Mouse (Mus musculus): Measurements from ENCODE around the gene Vangl2. TPM values are rescaled to one million over a fixed set of nuclear protein-coding genes. Genes with fewer than 3 reads are reported as not detected.

Vangl2 gene
- polyA plus RNA-seq, 1 experiment from 2014 or later: 18.4 TPM

GRCm38 (mm10) chr1:172025201-172025904 is 2.9 kb downstream of the Vangl2 start:
- no peak for ATAC-seq (ENCODE audit: insufficient number of reproducible peaks, insufficient read depth, low FRiP score, low read depth)
- peak overlapping the region; percentile 94 for H3K4me3 ChIP-seq (ENCODE audit: low read depth, low read length)
- peak overlapping the region; percentile 71 for H3K4me2 ChIP-seq (replicated peaks; ENCODE audit: low read depth, low read length)
- H3K36me3 ChIP-seq (ENCODE audit: control insufficient read depth, insufficient read depth, low read length): no peaks in the 10 kb centered on the region
- WGBS: 50% methylated on average over 8 of the region's 8 CpGs
- H3K9ac ChIP-seq (replicated peaks; ENCODE audit: low read depth, low read length): no peak overlapping the region
- no peaks in the 10 kb centered on the region for H3K27me3 ChIP-seq (ENCODE audit: control insufficient read depth, insufficient read depth, low read length)
- no peaks in the 10 kb centered on the region for H3K9me3 ChIP-seq (ENCODE audit: control insufficient read depth, low read depth, low read length)
- peak overlapping the region; percentile 10; the same call in 1 of the 2 replicates for H3K27ac ChIP-seq (ENCODE audit: low read length)
- peaks cover 29% of the 10 kb centered on the region for H3K4me1 ChIP-seq (ENCODE audit: control insufficient read depth, insufficient read depth, low read length)

DNA sequence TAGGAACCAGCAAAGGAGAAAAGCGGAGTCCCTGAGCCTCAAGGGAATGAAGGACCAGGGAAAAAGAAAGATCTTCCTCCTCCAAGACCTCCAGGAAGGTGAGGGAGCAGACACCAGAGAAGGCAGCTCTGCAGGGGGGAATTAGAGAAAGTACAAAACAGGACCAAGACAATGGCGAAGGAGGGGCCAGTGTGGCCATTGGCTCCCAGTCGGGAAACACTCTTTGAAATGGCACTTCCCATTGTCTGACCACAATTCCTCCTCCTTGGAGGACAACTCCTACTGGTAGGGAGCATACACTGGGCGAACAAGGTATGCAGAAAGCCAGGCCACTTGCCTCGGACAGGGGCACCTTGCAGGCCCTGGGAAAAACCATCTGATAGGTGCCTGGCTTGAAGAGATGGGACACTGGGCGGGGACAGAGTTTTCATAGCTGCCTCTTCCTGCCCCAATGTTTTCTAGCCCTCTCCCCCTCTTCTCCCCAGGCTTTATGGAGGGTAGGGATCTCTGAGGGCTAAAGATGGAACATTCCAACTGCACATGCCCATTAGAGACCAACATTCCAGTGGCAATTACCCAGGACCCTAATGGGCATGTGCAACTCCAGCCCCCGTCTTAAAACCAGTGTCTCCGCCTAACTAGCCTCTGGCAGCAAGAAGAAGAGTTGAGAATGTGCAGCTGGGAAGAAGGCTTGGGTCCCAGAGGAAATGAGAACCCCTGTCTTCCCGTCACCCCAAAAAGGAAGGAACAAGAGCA is 3.9 kb downstream of the Vangl2 start:
- WGBS: 56% methylated on average over 9 of the region's 9 CpGs
- Histone ChIP-seq H3K27me3 (ENCODE audit: control insufficient read depth, insufficient read depth, low read length) (no peaks in the 10 kb centered on the region), H3K4me3 (ENCODE audit: low read depth, low read length) (no peak overlapping the region), H3K27ac (ENCODE audit: low read length) (no peak overlapping the region), H3K4me1 (ENCODE audit: control insufficient read depth, insufficient read depth, low read length) (peaks cover 37% of the 10 kb centered on the region), H3K4me2 (replicated peaks; ENCODE audit: low read depth, low read length) (no peak overlapping the region; the same call in 1 of the 2 replicates), H3K36me3 (ENCODE audit: control insufficient read depth, insufficient read depth, low read length) (no peaks in the 10 kb centered on the region), H3K9me3 (ENCODE audit: control insufficient read depth, low read depth, low read length) (no peaks in the 10 kb centered on the region), H3K9ac (replicated peaks; ENCODE audit: low read depth, low read length) (no peak overlapping the region)
- ATAC-seq (ENCODE audit: insufficient number of reproducible peaks, insufficient read depth, low FRiP score, low read depth): no peak

DNA sequence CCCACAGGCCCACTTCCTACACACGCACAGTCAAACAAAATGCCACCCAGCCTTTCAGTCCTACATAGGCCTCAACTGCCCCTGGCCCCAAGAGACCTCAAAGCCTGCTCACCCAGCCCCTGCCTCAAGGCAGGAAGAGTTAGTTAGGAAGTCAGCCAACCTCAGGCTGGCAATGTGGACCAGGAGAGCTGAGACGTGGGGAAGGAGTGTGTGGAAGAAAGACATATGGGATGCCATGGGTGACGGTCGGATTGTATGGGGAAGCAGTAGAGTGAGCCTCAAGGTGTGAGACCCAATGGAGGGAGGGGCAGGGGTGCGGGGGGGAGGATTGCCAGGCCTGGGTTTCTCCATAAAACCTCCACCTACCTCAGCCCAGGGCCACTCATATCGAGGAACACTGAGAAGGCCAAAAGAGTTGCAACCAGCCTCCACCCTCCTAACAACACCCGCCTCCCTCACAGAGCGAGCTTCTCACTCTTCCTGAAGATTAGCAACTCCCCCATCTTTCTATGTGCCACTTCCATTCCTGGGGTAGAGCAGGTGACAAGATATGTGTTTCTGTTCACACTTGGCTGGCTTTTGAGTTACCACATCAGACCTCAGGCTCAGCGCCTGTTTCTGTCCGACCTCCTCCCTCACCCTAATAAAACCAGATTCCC is 8.3 kb downstream of the Vangl2 start:
- H3K4me2 ChIP-seq (replicated peaks; ENCODE audit: low read depth, low read length): no peak overlapping the region
- ATAC-seq (ENCODE audit: insufficient number of reproducible peaks, insufficient read depth, low FRiP score, low read depth): no peak
- 70% methylated on average over 10 of the region's 10 CpGs for WGBS
- no peaks in the 10 kb centered on the region for H3K9me3 ChIP-seq (ENCODE audit: control insufficient read depth, low read depth, low read length)
- H3K4me1 ChIP-seq (ENCODE audit: control insufficient read depth, insufficient read depth, low read length): peaks cover 42% of the 10 kb centered on the region
- no peak overlapping the region for H3K9ac ChIP-seq (replicated peaks; ENCODE audit: low read depth, low read length)
- no peaks in the 10 kb centered on the region for H3K36me3 ChIP-seq (ENCODE audit: control insufficient read depth, insufficient read depth, low read length)
- H3K4me3 ChIP-seq (ENCODE audit: low read depth, low read length): no peak overlapping the region
- H3K27me3 ChIP-seq (ENCODE audit: control insufficient read depth, insufficient read depth, low read length): no peaks in the 10 kb centered on the region
- H3K27ac ChIP-seq (ENCODE audit: low read length): peak overlapping the region; percentile 63; the same call in 1 of the 2 replicates

GRCm38 (mm10) chr1:172019339-172019738 is 8.9 kb downstream of the Vangl2 start:
- Histone ChIP-seq H3K9ac (replicated peaks; ENCODE audit: low read depth, low read length) (no peak overlapping the region), H3K9me3 (ENCODE audit: control insufficient read depth, low read depth, low read length) (no peaks in the 10 kb centered on the region), H3K27me3 (ENCODE audit: control insufficient read depth, insufficient read depth, low read length) (no peaks in the 10 kb centered on the region), H3K4me2 (replicated peaks; ENCODE audit: low read depth, low read length) (no peak overlapping the region), H3K27ac (ENCODE audit: low read length) (peak overlapping the region; percentile 7; the same call in 1 of the 2 replicates), H3K36me3 (ENCODE audit: control insufficient read depth, insufficient read depth, low read length) (no peaks in the 10 kb centered on the region), H3K4me1 (ENCODE audit: control insufficient read depth, insufficient read depth, low read length) (peaks cover 36% of the 10 kb centered on the region; the same call in 1 of the 2 replicates), H3K4me3 (ENCODE audit: low read depth, low read length) (no peak overlapping the region)
- 83% methylated on average over 4 of the region's 4 CpGs for WGBS
- peak; percentile 60; the same call in 1 of the 2 replicates for ATAC-seq (ENCODE audit: insufficient number of reproducible peaks, insufficient read depth, low FRiP score, low read depth)

- peak; percentile 57 for ATAC-seq (ENCODE audit: insufficient number of reproducible peaks, insufficient read depth, low FRiP score, low read depth)
- Histone ChIP-seq H3K4me2 (replicated peaks; ENCODE audit: low read depth, low read length) (no peak overlapping the region), H3K9ac (replicated peaks; ENCODE audit: low read depth, low read length) (no peak overlapping the region), H3K27ac (ENCODE audit: low read length) (peak overlapping the region; percentile 7; the same call in 1 of the 2 replicates), H3K4me1 (ENCODE audit: control insufficient read depth, insufficient read depth, low read length) (peaks cover 34% of the 10 kb centered on the region; the same call in 1 of the 2 replicates), H3K9me3 (ENCODE audit: control insufficient read depth, low read depth, low read length) (no peaks in the 10 kb centered on the region), H3K27me3 (ENCODE audit: control insufficient read depth, insufficient read depth, low read length) (no peaks in the 10 kb centered on the region), H3K36me3 (ENCODE audit: control insufficient read depth, insufficient read depth, low read length) (no peaks in the 10 kb centered on the region), H3K4me3 (ENCODE audit: low read depth, low read length) (no peak overlapping the region)
- 86% methylated on average over 9 of the region's 9 CpGs for WGBS
These were observed 9.6 kb downstream of the Vangl2 start for GRCm38 (mm10) chr1:172018336-172019311.

GRCm38 (mm10) chr1:172017517-172018070 is 10.7 kb downstream of the Vangl2 start:
- 64% methylated on average over 6 of the region's 6 CpGs for WGBS
- peaks cover 5% of the 10 kb centered on the region; the same call in 1 of the 2 replicates for H3K36me3 ChIP-seq (ENCODE audit: control insufficient read depth, insufficient read depth, low read length)
- ATAC-seq (ENCODE audit: insufficient number of reproducible peaks, insufficient read depth, low FRiP score, low read depth): no peak
- H3K4me3 ChIP-seq (ENCODE audit: low read depth, low read length): no peak overlapping the region
- no peaks in the 10 kb centered on the region for H3K27me3 ChIP-seq (ENCODE audit: control insufficient read depth, insufficient read depth, low read length)
- no peak overlapping the region for H3K4me2 ChIP-seq (replicated peaks; ENCODE audit: low read depth, low read length)
- H3K27ac ChIP-seq (ENCODE audit: low read length): 0 out of 2 replicates have a peak overlapping the region, but pooled peaks have one; percentile 10
- no peaks in the 10 kb centered on the region for H3K9me3 ChIP-seq (ENCODE audit: control insufficient read depth, low read depth, low read length)
- no peak overlapping the region for H3K9ac ChIP-seq (replicated peaks; ENCODE audit: low read depth, low read length)
- H3K4me1 ChIP-seq (ENCODE audit: control insufficient read depth, insufficient read depth, low read length): peaks cover 34% of the 10 kb centered on the region; the same call in 1 of the 2 replicates

DNA sequence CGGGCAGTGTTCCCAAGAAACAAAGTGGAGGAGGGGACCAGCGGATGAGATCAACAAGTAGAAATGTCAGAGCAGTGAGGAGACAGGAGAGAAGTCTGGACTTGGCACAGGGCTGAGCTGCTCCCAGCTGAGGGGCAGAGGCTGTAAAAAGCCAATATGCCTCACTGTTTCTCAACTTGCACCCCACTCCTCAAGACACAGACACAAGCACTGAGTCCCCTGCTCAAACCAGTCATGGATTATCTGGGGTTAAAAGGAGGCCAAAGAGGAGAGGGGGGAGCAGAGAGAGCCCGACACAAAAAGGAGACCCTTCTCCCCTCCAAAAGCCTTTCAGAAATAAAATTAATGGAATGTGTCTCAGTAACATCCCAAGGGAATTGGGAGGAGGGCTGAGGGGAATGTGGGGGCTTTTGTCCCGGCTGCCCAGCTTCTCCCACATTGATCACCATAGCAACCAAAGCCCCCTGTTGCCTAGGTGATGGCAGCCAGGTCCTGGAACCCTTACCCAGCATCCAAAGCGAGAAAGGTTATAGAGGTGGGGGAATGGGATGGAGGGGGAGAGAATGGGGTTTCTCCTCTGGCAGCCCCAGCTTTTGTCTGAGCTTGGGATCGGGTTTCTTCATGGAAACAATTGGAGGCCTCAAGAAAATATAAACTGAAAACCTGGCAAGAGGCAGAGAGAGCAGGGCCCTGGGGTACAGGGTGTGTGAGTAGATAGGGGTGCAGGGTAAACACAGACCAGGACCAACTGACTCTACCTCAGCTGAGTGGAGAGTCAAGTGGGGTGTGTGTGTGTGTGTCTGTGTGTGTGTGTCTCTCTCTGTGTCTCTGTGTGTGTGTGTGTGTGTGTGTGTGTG is 11.4 kb downstream of the Vangl2 start:
- Histone ChIP-seq H3K27me3 (ENCODE audit: control insufficient read depth, insufficient read depth, low read length) (no peaks in the 10 kb centered on the region), H3K4me1 (ENCODE audit: control insufficient read depth, insufficient read depth, low read length) (peaks cover 31% of the 10 kb centered on the region; the same call in 1 of the 2 replicates), H3K4me3 (ENCODE audit: low read depth, low read length) (no peak overlapping the region), H3K36me3 (ENCODE audit: control insufficient read depth, insufficient read depth, low read length) (peaks cover 6% of the 10 kb centered on the region; the same call in 1 of the 2 replicates), H3K4me2 (replicated peaks; ENCODE audit: low read depth, low read length) (no peak overlapping the region), H3K9ac (replicated peaks; ENCODE audit: low read depth, low read length) (no peak overlapping the region), H3K9me3 (ENCODE audit: control insufficient read depth, low read depth, low read length) (no peaks in the 10 kb centered on the region), H3K27ac (ENCODE audit: low read length) (peak overlapping the region; percentile 3; the same call in 1 of the 2 replicates)
- no peak for ATAC-seq (ENCODE audit: insufficient number of reproducible peaks, insufficient read depth, low FRiP score, low read depth)
- 26% methylated on average over 6 of the region's 6 CpGs for WGBS

Data from stomach, embryonic 14.5 days (tissue).